Mouse (Mus musculus): Measurements from ENCODE around the gene Hs6st2. TPM values are rescaled to one million over a fixed set of nuclear protein-coding genes. Genes with fewer than 3 reads are reported as not detected.

The Hs6st2 gene
- polyA plus RNA-seq, 2 experiments: 0.39 to 0.86 TPM

DNA sequence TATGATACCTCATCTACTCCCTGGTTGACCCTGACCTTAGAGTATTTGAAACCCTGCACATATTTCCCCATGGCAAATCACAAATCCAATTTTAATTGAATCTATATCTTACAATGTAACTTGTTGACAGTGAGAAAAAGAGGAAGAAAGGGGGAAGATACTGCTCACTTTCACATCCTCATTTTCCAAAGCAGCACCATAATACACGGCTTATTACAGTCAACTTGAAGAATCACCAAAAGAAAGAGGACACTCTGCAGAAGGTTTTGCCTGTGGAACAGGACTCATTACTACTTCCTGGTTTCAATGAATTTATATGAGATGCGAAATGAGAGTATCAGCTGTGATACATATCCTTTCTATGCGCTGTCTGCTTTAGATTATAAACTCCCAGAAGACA lies 220.2 kb downstream of the Hs6st2 start:
- no peaks in the 10 kb centered on the region for H3K9me3 ChIP-seq (ENCODE audit: control insufficient read depth, low read length)
- ATAC-seq (ENCODE audit: insufficient read depth) (no peak), DNase-seq (ENCODE audit: low read depth in 3 of 3, low spot score in 3 of 3) (no peak)
- no peaks in the 10 kb centered on the region for H3K27me3 ChIP-seq (ENCODE audit: control insufficient read depth, insufficient read depth, low read length)
- no peak overlapping the region for H3K9ac ChIP-seq (replicated peaks)
- H3K36me3 ChIP-seq (replicated peaks; ENCODE audit: control insufficient read depth, insufficient read depth, low read depth): no peaks in the 10 kb centered on the region
- TF ChIP-seq CTCF (IDR thresholded peaks at IDR 0.05; ENCODE audit: low read depth) (no peak), EP300 (IDR thresholded peaks at IDR 0.05; ENCODE audit: low read depth) (no peak)
- H3K27ac ChIP-seq: no peak overlapping the region
- H3K4me3 ChIP-seq (ENCODE audit: insufficient read depth in 1 of 2, low read depth in 2 of 2, low read length in 2 of 2): no peak overlapping the region
- WGBS (ENCODE audit: insufficient replicate concordance): 43% methylated on average over 3 of the region's 3 CpGs
- H3K4me1 ChIP-seq (replicated peaks; ENCODE audit: control insufficient read depth in 2 of 2, insufficient read depth in 2 of 2, low read length in 1 of 2): no peaks in the 10 kb centered on the region
- H3K4me2 ChIP-seq (ENCODE audit: low read depth): no peak overlapping the region

GRCm38 (mm10) chrX:51443366-51443765 lies 238.3 kb downstream of the Hs6st2 start:
- ATAC-seq (ENCODE audit: insufficient read depth): no peak
- no peak overlapping the region for H3K27ac ChIP-seq
- no peaks in the 10 kb centered on the region for H3K27me3 ChIP-seq (ENCODE audit: control insufficient read depth, insufficient read depth, low read length)
- H3K9me3 ChIP-seq (ENCODE audit: control insufficient read depth, low read length): no peaks in the 10 kb centered on the region
- 53% methylated on average over 4 of the region's 4 CpGs for WGBS (ENCODE audit: insufficient replicate concordance)
- DNase-seq (ENCODE audit: low read depth in 3 of 3, low spot score in 3 of 3): no peak
- no peaks in the 10 kb centered on the region for H3K36me3 ChIP-seq (replicated peaks; ENCODE audit: control insufficient read depth, insufficient read depth, low read depth)
- no peak for TF ChIP-seq CTCF (IDR thresholded peaks at IDR 0.05; ENCODE audit: low read depth)
- TF ChIP-seq EP300 (IDR thresholded peaks at IDR 0.05; ENCODE audit: low read depth): no peak
- H3K4me3 ChIP-seq (ENCODE audit: insufficient read depth in 1 of 2, low read depth in 2 of 2, low read length in 2 of 2): no peak overlapping the region
- no peak overlapping the region for H3K9ac ChIP-seq (replicated peaks)
- no peak overlapping the region for H3K4me2 ChIP-seq (ENCODE audit: low read depth)
- H3K4me1 ChIP-seq (replicated peaks; ENCODE audit: control insufficient read depth in 2 of 2, insufficient read depth in 2 of 2, low read length in 1 of 2): no peaks in the 10 kb centered on the region

GRCm38 (mm10) chrX:51431706-51432105 lies 249.9 kb downstream of the Hs6st2 start:
- 52% methylated on average over 3 of the region's 3 CpGs for WGBS (ENCODE audit: insufficient replicate concordance)
- Histone ChIP-seq H3K27ac (no peak overlapping the region), H3K36me3 (replicated peaks; ENCODE audit: control insufficient read depth, insufficient read depth, low read depth) (no peaks in the 10 kb centered on the region), H3K4me1 (replicated peaks; ENCODE audit: control insufficient read depth in 2 of 2, insufficient read depth in 2 of 2, low read length in 1 of 2) (no peaks in the 10 kb centered on the region), H3K9me3 (ENCODE audit: control insufficient read depth, low read length) (no peaks in the 10 kb centered on the region), H3K4me2 (ENCODE audit: low read depth) (no peak overlapping the region), H3K4me3 (ENCODE audit: insufficient read depth in 1 of 2, low read depth in 2 of 2, low read length in 2 of 2) (no peak overlapping the region), H3K9ac (replicated peaks) (no peak overlapping the region), H3K27me3 (ENCODE audit: control insufficient read depth, insufficient read depth, low read length) (no peaks in the 10 kb centered on the region)
- no peak for DNase-seq (ENCODE audit: low read depth in 3 of 3, low spot score in 3 of 3)
- no peak for TF ChIP-seq CTCF (IDR thresholded peaks at IDR 0.05; ENCODE audit: low read depth)
- no peak for TF ChIP-seq EP300 (IDR thresholded peaks at IDR 0.05; ENCODE audit: low read depth)
- no peak for ATAC-seq (ENCODE audit: insufficient read depth)

DNA sequence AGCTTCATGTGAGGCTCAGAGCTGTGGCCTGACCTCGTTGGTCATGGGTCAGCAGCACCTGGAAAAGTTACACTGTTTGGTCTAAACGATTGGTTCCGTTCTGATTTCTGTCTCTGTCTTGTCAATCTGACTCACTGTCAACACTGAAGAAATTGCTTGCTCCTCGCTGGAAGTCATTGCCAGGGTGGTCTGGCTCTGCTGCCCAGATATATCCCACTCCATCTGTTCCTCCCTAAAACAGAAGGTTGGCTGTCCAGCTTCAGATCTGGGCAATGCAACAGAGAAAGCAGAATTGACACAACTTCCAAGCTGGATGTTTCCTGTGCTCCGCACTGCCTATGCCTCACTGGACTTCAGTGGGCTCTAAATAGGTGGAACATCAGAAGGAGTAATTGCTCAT lies 256.6 kb downstream of the Hs6st2 start:
- no peak overlapping the region for H3K4me3 ChIP-seq (ENCODE audit: insufficient read depth in 1 of 2, low read depth in 2 of 2, low read length in 2 of 2)
- H3K27me3 ChIP-seq (ENCODE audit: control insufficient read depth, insufficient read depth, low read length): no peaks in the 10 kb centered on the region
- no peak for TF ChIP-seq CTCF (IDR thresholded peaks at IDR 0.05; ENCODE audit: low read depth)
- TF ChIP-seq EP300 (IDR thresholded peaks at IDR 0.05; ENCODE audit: low read depth): no peak
- no peaks in the 10 kb centered on the region for H3K9me3 ChIP-seq (ENCODE audit: control insufficient read depth, low read length)
- no peaks in the 10 kb centered on the region for H3K4me1 ChIP-seq (replicated peaks; ENCODE audit: control insufficient read depth in 2 of 2, insufficient read depth in 2 of 2, low read length in 1 of 2)
- 56% methylated on average over 5 of the region's 5 CpGs for WGBS (ENCODE audit: insufficient replicate concordance)
- DNase-seq (ENCODE audit: low read depth in 3 of 3, low spot score in 3 of 3) (no peak), ATAC-seq (ENCODE audit: insufficient read depth) (no peak)
- no peak overlapping the region for H3K9ac ChIP-seq (replicated peaks)
- H3K36me3 ChIP-seq (replicated peaks; ENCODE audit: control insufficient read depth, insufficient read depth, low read depth): no peaks in the 10 kb centered on the region
- no peak overlapping the region for H3K4me2 ChIP-seq (ENCODE audit: low read depth)
- H3K27ac ChIP-seq: no peak overlapping the region

DNA sequence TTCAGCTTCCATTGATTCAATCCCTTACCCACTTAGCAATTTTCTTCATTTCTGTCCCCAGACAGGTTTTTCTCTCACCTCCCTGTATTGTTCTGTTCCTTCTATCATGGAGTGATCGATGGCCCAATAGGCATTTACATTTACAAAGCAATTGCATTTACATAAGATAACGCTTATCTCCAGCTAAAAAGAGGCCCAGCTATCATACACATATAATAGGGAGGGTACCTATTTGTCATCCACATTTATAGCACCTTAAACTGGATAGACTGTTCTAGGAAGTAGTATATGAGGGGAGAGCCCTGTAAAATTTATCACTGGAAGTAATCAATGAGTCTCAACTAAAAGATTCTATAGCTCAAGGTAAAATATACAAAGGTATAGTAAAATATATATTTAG lies 271.4 kb downstream of the Hs6st2 start:
- 50% methylated on average over 2 of the region's 2 CpGs for WGBS (ENCODE audit: insufficient replicate concordance)
- Histone ChIP-seq H3K4me2 (ENCODE audit: low read depth) (no peak overlapping the region), H3K9me3 (ENCODE audit: control insufficient read depth, low read length) (no peaks in the 10 kb centered on the region), H3K27me3 (ENCODE audit: control insufficient read depth, insufficient read depth, low read length) (no peaks in the 10 kb centered on the region; the same call in 1 of the 2 replicates), H3K27ac (no peak overlapping the region), H3K9ac (replicated peaks) (no peak overlapping the region), H3K36me3 (replicated peaks; ENCODE audit: control insufficient read depth, insufficient read depth, low read depth) (no peaks in the 10 kb centered on the region), H3K4me1 (replicated peaks; ENCODE audit: control insufficient read depth in 2 of 2, insufficient read depth in 2 of 2, low read length in 1 of 2) (no peaks in the 10 kb centered on the region), H3K4me3 (ENCODE audit: insufficient read depth in 1 of 2, low read depth in 2 of 2, low read length in 2 of 2) (no peak overlapping the region)
- TF ChIP-seq CTCF (IDR thresholded peaks at IDR 0.05; ENCODE audit: low read depth) (no peak), EP300 (IDR thresholded peaks at IDR 0.05; ENCODE audit: low read depth) (no peak)
- ATAC-seq (ENCODE audit: insufficient read depth) (no peak), DNase-seq (ENCODE audit: low read depth in 3 of 3, low spot score in 3 of 3) (no peak)
